Comparison of ENCODE assay signal across 29 mouse cellular contexts in genomic region chr12:29932951-29933350, GRCm38 (mm10). TPM values are rescaled to one million over a fixed set of nuclear protein-coding genes. Genes with fewer than 3 reads are reported as not detected.
DNase-seq lines count a peak whose midpoint lies in the region; ATAC-seq and TF ChIP-seq lines count a peak whose summit lies in the region.
"Had no signal": no experiment of that assay in that cellular context is flagged by ENCODE, and none has a peak within 500 bp of the region (broad histone marks: within the 10 kb centered on the region; RNA-seq: fewer than 3 reads in every experiment).

No protein-coding gene starts in this region.

- peaks cover 5% of the 10 kb centered on the region; the same call in 1 of the 2 replicates for H3K4me1 ChIP-seq in lung, postnatal 0 days (ENCODE audit: insufficient read depth, low read depth, low read length)
- peaks cover 9% of the 10 kb centered on the region; the same call in 1 of the 2 replicates for H3K4me1 ChIP-seq in midbrain, embryonic 15.5 days

- DNase-seq in frontal cortex, postnatal 25 days (ENCODE audit: low spot score in 2 of 2): no peak
- no peak for DNase-seq in lung, postnatal 0 days (ENCODE audit: low spot score)
- no peak for DNase-seq in lung, adult 18-20 months
- peak; percentile 23 for DNase-seq in 3T3-L1 (ENCODE audit: low read depth, low spot score)
- peak; percentile 81 for DNase-seq in brain, adult 2 months (ENCODE audit: low read depth, low spot score)
- no peak for DNase-seq in thymus, postnatal 36 days
- DNase-seq: adrenal gland, adult 8-10 months; adrenal gland, postnatal 25 days; B cell, adult 2 months; cerebellum, adult 18-20 months; cerebellum, adult 9-10 months; cerebellum, postnatal 14 days; embryo, embryonic 11 days; gastrocnemius, adult 2 months; gastrocnemius, postnatal 14 days; heart, adult 11 months had no signal

- H3K36me3 ChIP-seq in lung, postnatal 0 days (ENCODE audit: insufficient read depth, low read length): no peaks in the 10 kb centered on the region
- H3K36me3 ChIP-seq in midbrain, embryonic 15.5 days (replicated peaks): no peaks in the 10 kb centered on the region
- H3K36me3 ChIP-seq: embryonic facial prominence, embryonic 10.5 days; embryonic facial prominence, embryonic 13.5 days; forebrain, embryonic 12.5 days; forebrain, embryonic 15.5 days; G1E; hindbrain, embryonic 12.5 days; hindbrain, embryonic 15.5 days had no signal

- H3K27ac ChIP-seq in lung, postnatal 0 days (ENCODE audit: low read length): no peak overlapping the region
- H3K27ac ChIP-seq in midbrain, embryonic 15.5 days: no peak overlapping the region
- H3K27ac ChIP-seq: embryonic facial prominence, embryonic 10.5 days; embryonic facial prominence, embryonic 13.5 days; forebrain, embryonic 12.5 days; gastrocnemius, adult 2 months; hindbrain, embryonic 12.5 days; hindbrain, embryonic 15.5 days had no signal

- no peaks in the 10 kb centered on the region for H3K9me3 ChIP-seq in lung, postnatal 0 days (ENCODE audit: low read length)
- no peaks in the 10 kb centered on the region for H3K9me3 ChIP-seq in midbrain, embryonic 15.5 days
- H3K9me3 ChIP-seq: embryonic facial prominence, embryonic 10.5 days; embryonic facial prominence, embryonic 13.5 days; forebrain, embryonic 12.5 days; forebrain, embryonic 15.5 days; hindbrain, embryonic 12.5 days; hindbrain, embryonic 15.5 days had no signal

- no peak for TF ChIP-seq EP300 in lung, postnatal 0 days (IDR thresholded peaks at IDR 0.05)

- no peak overlapping the region for H3K4me2 ChIP-seq in lung, postnatal 0 days (replicated peaks; ENCODE audit: low read depth, low read length)
- no peak overlapping the region for H3K4me2 ChIP-seq in midbrain, embryonic 15.5 days
- H3K4me2 ChIP-seq: embryonic facial prominence, embryonic 13.5 days; forebrain, embryonic 12.5 days; forebrain, embryonic 15.5 days; heart, embryonic 11.5 days; hindbrain, embryonic 12.5 days; hindbrain, embryonic 15.5 days had no signal

- no peak overlapping the region for H3K9ac ChIP-seq in lung, postnatal 0 days (replicated peaks; ENCODE audit: low read depth)
- no peak overlapping the region for H3K9ac ChIP-seq in midbrain, embryonic 15.5 days
- H3K9ac ChIP-seq: embryonic facial prominence, embryonic 13.5 days; forebrain, embryonic 12.5 days; forebrain, embryonic 15.5 days; hindbrain, embryonic 12.5 days; hindbrain, embryonic 15.5 days had no signal

- peak; percentile 9; the same call in 1 of the 2 replicates for TF ChIP-seq CTCF in lung, postnatal 0 days (IDR thresholded peaks at IDR 0.05)

- WGBS in lung, postnatal 0 days: 88% methylated on average over 1 of the region's 1 CpGs
- WGBS in midbrain, embryonic 15.5 days: 95% methylated on average over 1 of the region's 1 CpGs

- no peak overlapping the region for H3K4me3 ChIP-seq in lung, postnatal 0 days (ENCODE audit: low read depth, low read length)
- H3K4me3 ChIP-seq in midbrain, embryonic 15.5 days: no peak overlapping the region
- H3K4me3 ChIP-seq: embryonic facial prominence, embryonic 10.5 days; embryonic facial prominence, embryonic 13.5 days; erythroblast, embryonic 14.5 days; forebrain, embryonic 12.5 days; forebrain, embryonic 15.5 days; gastrocnemius, adult 2 months; hindbrain, embryonic 12.5 days; hindbrain, embryonic 15.5 days had no signal

- no peaks in the 10 kb centered on the region for H3K27me3 ChIP-seq in lung, postnatal 0 days (replicated peaks; ENCODE audit: insufficient read depth, low read length)
- H3K27me3 ChIP-seq in midbrain, embryonic 15.5 days (replicated peaks): no peaks in the 10 kb centered on the region
- H3K27me3 ChIP-seq: CH12.LX; embryonic facial prominence, embryonic 13.5 days; forebrain, embryonic 15.5 days; hindbrain, embryonic 12.5 days; hindbrain, embryonic 15.5 days had no signal

- ATAC-seq in frontal cortex, adult (ENCODE audit: low TSS enrichment): peak; percentile 50
- ATAC-seq in lung, postnatal 0 days: no peak
- ATAC-seq in midbrain, embryonic 15.5 days (replicated peaks): no peak
- ATAC-seq: activated CD4-positive, CD25-positive, alpha-beta regulatory T cell, adult 4 months; forebrain, embryonic 15.5 days had no signal

RNA-seq across cellular contexts. Expression of gene Pxdn, which starts 4.5 kb away (rescaled TPM):
- polyA plus RNA-seq in lung, postnatal 0 days (2015; fragmentation: Nextera tagmentation; extraction: Ambion mirVana): 56.1 and 66.0 TPM in 2 replicates
- 49.5 and 52.3 TPM in 2 replicates for polyA plus RNA-seq in midbrain, embryonic 15.5 days (2015; fragmentation: Nextera tagmentation; extraction: Ambion mirVana)
- polyA plus RNA-seq: activated CD4-positive, CD25-positive, alpha-beta regulatory T cell, adult 4 months; erythroblast, embryonic 14.5 days; G1E had no signal

Comparison
In these comparisons a context has a peak if more than half of its experiments do, and no peak if none do; other contexts are left out.
1. DNase-seq: peak in 3T3-L1 (single experiment) and brain, adult 2 months (single experiment); none in frontal cortex, postnatal 25 days (0 of 2), lung, postnatal 0 days (single experiment), lung, adult 18-20 months (0 of 2) and thymus, postnatal 36 days (0 of 2).